Mouse (Mus musculus): Measurements from ENCODE around the gene Tmem145.
"Not testable (repeated sequence)": the region's sequence is repeated elsewhere in the genome, so short reads cannot be mapped to it uniquely, and the experiment has no call there.

Gene Tmem145

GRCm38 (mm10) chr7:25305956-25306613 lies at the start of gene Tmem145:
TSS of gene Tmem145 (plus strand) at chr7:25306106.
- no peak for DNase-seq

DNA sequence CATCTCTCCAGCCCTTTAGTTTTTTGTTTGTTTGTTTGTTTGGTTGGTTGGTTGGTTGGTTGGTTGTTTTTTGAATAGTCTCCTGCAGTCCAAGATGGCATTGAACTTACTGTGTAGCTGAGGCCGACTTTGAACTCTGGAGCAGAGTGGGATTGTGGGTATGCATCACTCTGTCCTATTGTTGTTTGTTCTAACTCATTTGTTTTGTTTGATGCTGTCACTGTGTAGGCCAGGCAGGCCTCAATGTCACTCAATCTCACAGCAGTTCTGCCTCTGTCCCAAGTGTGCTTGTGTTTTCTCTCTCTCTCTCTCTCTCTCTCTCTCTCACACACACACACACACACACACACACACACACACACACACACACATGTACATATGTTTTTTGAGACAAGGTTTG lies 44.0 kb upstream of the Tmem145 start:
- no peak for DNase-seq

- DNase-seq = no peak
Observed at GRCm38 (mm10) chr7:25263968-25264870, 41.7 kb upstream of the Tmem145 start.

DNA sequence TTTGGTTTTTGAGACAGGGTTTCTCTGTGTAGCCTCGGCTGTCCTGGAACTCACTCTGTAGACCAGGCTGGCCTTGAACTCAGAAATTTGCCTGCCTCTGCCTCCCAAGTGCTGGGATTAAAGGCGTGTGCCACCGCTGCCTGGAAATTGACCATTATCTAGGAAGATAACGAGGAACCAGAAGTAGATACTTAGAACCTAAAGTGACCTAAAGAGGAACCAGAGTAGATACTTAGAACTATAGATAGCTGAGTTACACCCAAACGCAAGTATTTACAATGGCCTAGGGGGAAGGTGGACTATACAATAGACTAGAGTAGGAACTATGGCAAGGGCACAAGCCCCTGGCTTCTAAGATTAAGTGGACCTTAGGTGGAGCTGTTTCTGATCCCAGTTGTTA lies 40.2 kb upstream of the Tmem145 start:
- not testable (repeated sequence) for DNase-seq

DNA sequence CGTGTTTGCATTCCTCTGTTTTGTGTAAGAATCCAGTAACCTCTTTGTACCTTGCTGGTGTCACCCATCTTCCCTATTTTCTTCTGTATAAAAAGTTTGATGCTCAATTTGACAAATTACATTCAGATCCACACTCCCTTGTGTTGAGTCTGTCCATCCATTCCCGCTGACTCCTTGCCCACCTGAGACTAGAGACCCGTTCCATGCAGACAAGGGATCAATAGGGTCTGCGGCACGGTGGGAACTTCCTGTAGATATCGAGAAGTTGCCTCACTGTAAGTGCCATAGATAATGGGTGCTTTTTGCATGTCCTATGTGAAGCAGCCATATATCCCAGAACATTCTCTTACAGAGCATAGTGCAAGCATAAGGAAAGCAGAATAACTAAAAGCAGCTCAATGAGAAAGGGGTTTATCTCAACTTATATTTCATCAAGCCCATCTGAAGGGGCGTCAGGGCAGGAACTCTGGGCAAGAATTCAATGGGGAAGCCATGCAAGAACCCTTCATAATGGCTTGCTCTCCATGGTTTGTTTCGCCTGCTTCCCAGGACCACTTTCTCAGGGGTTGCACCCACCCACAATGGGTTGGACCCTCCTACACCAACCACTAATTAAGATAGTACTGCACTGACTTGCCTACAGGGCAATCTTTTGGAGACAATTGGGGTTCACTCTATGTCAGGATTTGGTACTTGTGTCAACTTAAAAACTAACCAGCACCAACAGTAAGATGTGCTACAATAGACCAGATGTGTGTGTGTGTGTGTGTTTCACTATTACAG lies 39.5 kb upstream of the Tmem145 start:
- DNase-seq = no peak

DNA sequence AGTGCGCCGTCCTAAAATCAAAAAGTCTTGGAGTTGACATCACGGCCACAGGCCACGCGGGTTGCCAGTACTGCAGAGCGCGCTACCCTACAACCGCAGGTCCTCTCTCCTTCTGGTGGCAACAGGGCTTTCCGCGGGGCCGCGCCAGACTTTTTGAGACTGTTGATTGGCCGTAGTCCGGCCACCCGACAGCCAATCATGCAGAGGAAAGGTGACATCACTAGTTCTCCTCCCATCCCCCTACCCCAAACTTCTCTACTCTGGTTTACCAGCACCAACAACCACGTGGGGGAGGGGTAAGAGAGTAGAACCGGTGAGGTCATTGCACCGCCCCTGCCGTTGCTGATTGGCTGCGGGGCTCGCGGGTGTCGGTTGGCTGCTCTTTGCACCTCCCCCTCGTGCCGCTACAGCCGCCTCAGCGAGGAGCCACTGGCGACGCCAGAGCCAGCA lies 38.6 kb upstream of the Tmem145 start, which contains the start of gene Cic:
Gene Cic, plus strand, starts transcription at position 404 of the 450 bp plus-strand sequence.
- DNase-seq = peak; percentile 94 to 97

- DNase-seq = peak; percentile 94 to 98
Observed at GRCm38 (mm10) chr7:25267751-25268463, 38.0 kb upstream of the Tmem145 start.

- DNase-seq = no peak
Observed at GRCm38 (mm10) chr7:25268588-25268987, 37.3 kb upstream of the Tmem145 start.

- DNase-seq = peak in 1 of 2 experiments; percentile 30
Observed at GRCm38 (mm10) chr7:25269029-25269428, 36.9 kb upstream of the Tmem145 start.

DNA sequence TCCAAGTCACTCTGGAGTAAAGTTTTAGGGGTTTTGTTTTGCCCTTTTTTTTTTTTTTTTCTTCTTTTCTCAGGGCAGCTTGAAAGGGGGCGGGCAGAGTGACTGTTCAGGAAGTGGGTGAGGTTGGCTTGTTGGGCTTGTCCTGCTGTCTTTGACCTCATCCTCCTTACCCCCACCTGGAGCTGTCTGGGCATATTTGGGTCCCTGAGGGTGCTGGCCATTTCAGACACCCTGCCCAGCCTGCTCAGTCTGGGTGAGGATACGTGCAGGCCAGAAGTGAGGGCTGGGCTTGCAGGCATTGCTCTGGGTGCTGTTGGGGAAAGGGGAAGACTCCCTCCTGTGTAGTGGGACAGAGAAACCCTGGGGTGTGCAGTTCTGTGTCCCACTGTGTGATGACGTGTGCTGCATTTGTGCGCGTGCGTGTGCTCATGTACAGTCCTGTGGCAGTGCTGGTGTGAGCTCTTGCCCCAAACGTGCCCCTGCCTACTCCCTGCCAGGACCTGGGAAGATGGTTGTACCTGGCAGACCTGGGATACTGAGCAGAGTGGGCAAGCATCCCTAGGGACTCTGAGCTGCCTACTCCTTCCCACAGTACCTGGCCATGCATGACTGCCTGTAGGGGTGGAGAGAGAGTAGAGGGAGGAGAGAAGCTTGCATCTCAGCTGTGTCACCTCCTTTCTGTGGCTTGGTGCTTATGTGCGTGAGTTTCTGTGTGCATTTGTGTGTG lies 36.2 kb upstream of the Tmem145 start:
- peak; percentile 28 to 50 for DNase-seq

GRCm38 (mm10) chr7:25270652-25271633 lies 35.0 kb upstream of the Tmem145 start:
- peak in 1 of 2 experiments; percentile 10 for DNase-seq

DNA sequence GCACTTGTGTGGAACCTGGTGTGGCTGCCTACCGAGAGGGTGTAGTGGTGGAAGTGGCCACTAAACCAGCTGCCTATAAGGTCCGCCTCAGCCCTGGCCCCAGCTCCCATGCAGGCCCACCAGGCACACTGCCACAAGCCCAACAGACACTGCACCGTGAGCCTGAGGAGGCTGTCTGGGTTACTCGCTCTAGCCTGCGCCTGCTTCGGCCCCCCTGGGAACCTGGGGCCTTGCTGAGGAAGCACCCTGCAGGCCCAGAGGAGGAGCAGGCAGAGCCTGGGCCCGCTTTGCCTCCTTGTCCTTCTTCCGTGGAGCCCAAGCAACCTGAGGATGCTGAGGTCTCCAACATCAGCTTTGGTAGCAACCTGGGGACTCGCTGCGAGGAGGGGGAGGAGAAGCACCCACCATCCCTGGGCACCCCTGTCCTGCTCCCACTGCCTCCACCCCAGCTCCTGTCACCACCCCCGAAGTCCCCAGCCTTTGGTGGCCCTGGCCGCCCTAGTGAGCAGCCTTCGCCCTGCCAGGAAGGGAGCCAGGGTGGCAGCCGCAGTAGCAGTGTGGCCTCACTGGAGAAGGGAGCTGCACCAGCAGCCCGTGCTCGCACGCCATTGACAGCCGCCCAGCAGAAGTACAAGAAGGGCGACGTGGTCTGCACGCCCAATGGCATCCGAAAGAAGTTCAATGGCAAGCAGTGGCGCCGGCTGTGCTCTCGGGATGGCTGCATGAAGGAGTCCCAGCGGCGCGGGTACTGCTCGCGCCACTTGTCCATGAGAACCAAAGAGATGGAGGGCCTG lies 34.1 kb upstream of the Tmem145 start:
- DNase-seq = no peak

GRCm38 (mm10) chr7:25272445-25273258 lies 33.3 kb upstream of the Tmem145 start:
- no peak for DNase-seq

- DNase-seq = no peak
Observed at GRCm38 (mm10) chr7:25273259-25274241, 32.4 kb upstream of the Tmem145 start.

DNA sequence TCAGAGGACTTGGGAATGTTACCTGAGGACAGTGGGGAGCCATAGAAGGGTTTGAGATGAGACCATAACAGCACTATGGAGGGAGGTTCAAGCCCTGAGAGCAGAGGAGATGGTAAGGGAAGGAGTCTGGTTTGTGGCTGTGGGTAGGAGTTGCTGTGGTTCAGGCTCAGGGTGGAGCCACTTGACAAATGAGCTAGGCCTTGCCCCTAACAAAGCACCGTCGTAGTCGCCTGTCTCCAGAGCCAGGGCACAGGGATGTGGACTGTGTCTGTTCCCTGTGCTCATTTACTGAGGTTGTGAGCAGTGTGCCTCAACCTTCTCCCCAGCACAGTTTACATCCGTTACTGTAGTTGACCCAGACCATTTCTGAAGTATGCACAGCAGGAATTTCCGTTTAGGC lies 31.3 kb upstream of the Tmem145 start:
- no peak for DNase-seq

- DNase-seq = no peak
Observed at GRCm38 (mm10) chr7:25274996-25275395, 30.9 kb upstream of the Tmem145 start.
